Mouse (Mus musculus): ENCODE results near the gene Lenep. TPM values are rescaled to one million over a fixed set of nuclear protein-coding genes. Genes with fewer than 3 reads are reported as not detected.

Gene Lenep
- total RNA-seq, 2 experiments from 2014 or later, result 0.59 to 0.73 TPM

GRCm38 (mm10) chr3:89373581-89374231 is 28.9 kb downstream of the Lenep start:
- DNase-seq, result no peak

- DNase-seq, result no peak
Observed at GRCm38 (mm10) chr3:89367338-89367737, 35.3 kb downstream of the Lenep start.

DNA sequence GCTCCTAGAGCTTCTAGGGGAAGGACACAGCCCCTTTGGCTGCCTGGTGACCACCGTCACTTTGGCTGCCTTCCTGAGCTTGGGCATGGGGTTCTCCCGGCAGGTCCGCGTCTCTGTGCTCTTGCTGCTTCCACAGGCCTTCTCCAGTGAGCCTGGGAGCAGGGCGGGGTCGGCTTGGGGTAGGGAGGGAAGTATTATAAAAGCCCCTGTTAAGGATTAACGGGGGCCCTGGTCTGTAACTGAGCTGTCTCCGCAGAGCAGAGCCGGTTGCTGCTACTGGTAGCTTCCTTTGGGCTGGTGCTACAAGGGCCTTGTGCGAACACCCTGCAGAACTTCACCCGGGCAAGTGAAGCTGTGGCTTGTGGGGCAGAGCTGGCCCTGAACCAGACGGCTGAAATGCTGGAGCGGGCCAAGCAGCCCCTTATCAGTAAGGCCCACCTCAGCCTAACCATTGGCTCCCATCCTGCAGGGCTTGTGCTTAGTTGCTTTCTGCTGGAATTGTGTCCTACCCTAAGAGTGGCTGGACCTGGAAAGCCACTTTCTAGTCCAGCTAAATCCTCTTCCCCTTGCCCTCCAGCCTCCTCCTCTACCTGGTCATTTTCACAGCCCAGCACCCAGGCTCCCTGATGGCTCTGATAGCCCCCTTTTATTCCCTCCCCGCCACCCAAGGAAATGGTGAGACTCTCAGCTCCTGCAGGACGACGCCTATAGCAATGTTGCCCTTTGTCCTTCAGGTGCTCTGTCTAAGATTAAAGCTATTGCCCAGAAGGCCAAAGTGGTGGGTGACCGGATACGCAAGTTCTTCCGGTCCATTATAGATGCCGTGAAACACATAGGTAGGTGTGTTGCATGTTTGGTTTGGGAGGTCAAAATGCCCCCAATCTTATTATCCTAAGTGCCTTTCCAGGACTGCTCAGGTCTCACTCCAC is 36.8 kb downstream of the Lenep start:
- no peak for DNase-seq

- DNase-seq, result no peak
Observed at GRCm38 (mm10) chr3:89365153-89365485, 37.5 kb downstream of the Lenep start, which contains the start of gene Dcst1. Dcst1 (minus strand) TSS chr3:89365253.

DNA sequence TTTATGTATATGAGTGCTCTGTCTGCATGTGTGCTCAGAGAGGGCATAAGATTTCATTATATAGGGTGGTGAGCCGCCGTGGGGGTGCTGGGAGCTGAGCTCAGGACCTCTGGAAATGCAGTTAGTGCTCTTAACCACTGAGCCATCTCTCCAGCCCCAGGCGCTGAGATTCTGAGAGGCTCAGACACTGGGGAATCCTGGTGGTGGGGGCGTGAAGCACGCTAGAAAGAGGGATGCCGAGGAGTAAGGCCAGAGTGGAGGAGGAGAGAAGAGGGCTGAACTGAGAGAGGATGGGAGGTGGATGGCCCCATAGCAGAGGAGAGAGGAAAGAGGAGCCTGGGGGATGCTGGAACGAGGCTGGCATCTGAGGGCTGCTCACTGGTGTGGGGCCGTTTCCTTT is 38.0 kb downstream of the Lenep start:
- no peak for DNase-seq

DNA sequence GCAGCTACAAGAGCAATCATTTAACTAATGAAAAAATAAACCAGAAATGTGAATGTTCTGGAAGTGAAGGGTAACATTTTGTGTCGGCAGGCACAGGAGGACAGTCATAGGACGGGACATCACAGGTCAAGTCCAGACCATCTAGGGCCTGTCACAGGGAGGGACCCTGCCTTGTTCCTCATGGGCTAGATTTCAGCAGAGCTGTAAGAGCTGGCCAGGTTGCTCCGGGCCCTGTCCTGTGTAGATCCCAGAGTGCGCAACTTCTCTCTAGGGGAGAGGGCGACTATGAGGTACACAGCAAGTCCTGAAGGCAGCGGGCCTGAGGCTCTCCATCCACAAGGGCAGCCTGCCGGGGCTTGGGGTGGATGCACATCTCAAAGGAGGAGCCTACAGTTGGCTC is 40.9 kb downstream of the Lenep start, which contains the start of gene Dcst2:
Gene Dcst2, plus strand, starts transcription at position 301 of the 400 bp plus-strand sequence.
- no peak for DNase-seq

GRCm38 (mm10) chr3:89360237-89360636 is 42.4 kb downstream of the Lenep start:
- DNase-seq, result no peak

DNA sequence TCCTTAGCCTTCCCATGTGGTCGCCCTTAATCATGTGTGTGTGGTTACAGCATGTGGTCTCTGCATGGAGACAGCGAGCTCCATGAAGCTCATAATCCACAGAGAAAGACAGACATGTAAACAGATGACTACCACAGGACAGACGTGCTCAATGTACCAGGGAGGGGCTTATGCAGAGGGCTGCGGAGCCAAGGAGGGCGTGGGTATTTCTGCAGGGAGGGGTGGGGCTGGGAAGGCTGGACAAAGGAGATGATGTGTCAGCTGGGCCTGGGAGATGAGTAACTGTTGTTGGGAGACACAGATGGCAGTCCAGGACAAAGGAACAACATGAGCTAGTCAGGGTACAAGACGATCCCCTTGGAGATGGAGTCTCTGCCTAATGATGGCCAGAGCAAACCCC is 43.0 kb downstream of the Lenep start:
- no peak for DNase-seq

- no peak for DNase-seq
Observed at GRCm38 (mm10) chr3:89356029-89356428, 46.6 kb downstream of the Lenep start.

DNA sequence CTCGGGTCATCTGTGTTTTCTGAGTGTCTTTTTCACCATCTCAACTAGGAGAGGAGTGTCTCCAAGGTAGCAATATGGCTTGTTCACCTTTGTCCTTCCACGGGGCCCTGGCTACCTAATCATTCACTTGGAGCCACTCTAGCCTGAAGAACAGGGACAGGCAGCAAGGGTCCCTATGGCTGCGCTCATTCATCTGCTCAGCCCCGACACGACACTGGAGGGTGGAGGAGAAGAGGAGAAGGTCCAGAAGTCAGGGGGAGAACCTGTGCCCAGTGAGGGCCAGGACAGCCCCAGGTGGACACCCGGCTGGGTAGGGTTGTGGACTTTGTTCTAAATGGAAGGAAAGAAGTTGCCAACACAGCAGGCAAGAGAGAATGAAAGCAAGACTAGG is 47.1 kb downstream of the Lenep start:
- DNase-seq, result no peak

- peak; percentile 89 for DNase-seq
Observed at GRCm38 (mm10) chr3:89354816-89355511, 47.6 kb downstream of the Lenep start.

GRCm38 (mm10) chr3:89351271-89351670 is 51.3 kb downstream of the Lenep start:
- DNase-seq, result no peak

Other genes starting within 250 kb of the Lenep start
- gene Hcn3, start 242.6 kb downstream of the Lenep start, total RNA-seq (2021), result 1 to 10 TPM in 1 of 2 experiments, under 1 TPM in 1; 0.12 to 1.1 TPM
- gene Clk2, start 238.0 kb downstream of the Lenep start, total RNA-seq (2021), result 10 to 100 TPM; 21.5 to 32.6 TPM
- 10 to 100 TPM; 36.7 to 40.0 TPM for gene Scamp3, start 225.3 kb downstream of the Lenep start, total RNA-seq (2021)
- gene Fam189b, start 219.7 kb downstream of the Lenep start, total RNA-seq (2021), result 10 to 100 TPM; 11.1 to 12.9 TPM
- 10 to 100 TPM; 20.6 to 24.5 TPM for gene Gba, start 199.9 kb downstream of the Lenep start, total RNA-seq (2021)
- 10 to 100 TPM; 46.2 to 61.5 TPM for gene Thbs3, start 187.6 kb downstream of the Lenep start, total RNA-seq (2021)
- gene Mtx1, start 175.7 kb downstream of the Lenep start, total RNA-seq (2021), result 10 to 100 TPM; 55.2 to 57.3 TPM
- gene Muc1, start 173.7 kb downstream of the Lenep start, total RNA-seq (2021), result under 1 TPM; 0.16 to 0.63 TPM
- gene Krtcap2, start 156.8 kb downstream of the Lenep start, total RNA-seq (2021), result 10 to 100 TPM; 78.1 to 93.1 TPM
- gene Trim46, start 156.5 kb downstream of the Lenep start, total RNA-seq (2021), result under 1 TPM; 0.70 to 0.86 TPM
- 10 to 100 TPM; 47.4 to 54.9 TPM for gene Dpm3, start 143.4 kb downstream of the Lenep start, total RNA-seq (2021)
- gene Slc50a1, start 132.2 kb downstream of the Lenep start, total RNA-seq (2021), result 10 to 100 TPM; 19.0 to 28.7 TPM
- gene Efna1, start 121.7 kb downstream of the Lenep start, total RNA-seq (2021), result 10 to 100 TPM; 21.1 to 26.3 TPM
- gene Efna3, start 79.8 kb downstream of the Lenep start, total RNA-seq (2021), result not detected
- gene Efna4, start 64.8 kb downstream of the Lenep start, total RNA-seq (2021), result 1 to 10 TPM in 1 of 2 experiments, under 1 TPM in 1; 0.82 to 1.9 TPM
- gene Adam15, start 52.8 kb downstream of the Lenep start, total RNA-seq (2021), result 10 to 100 TPM; 32.6 to 48.1 TPM
- gene Dcst2, start 40.8 kb downstream of the Lenep start, total RNA-seq (2021), result not detected
- under 1 TPM; 0.12 to 0.14 TPM for gene Dcst1, start 37.5 kb downstream of the Lenep start, total RNA-seq (2021)
- gene Zbtb7b, start 8.0 kb downstream of the Lenep start, total RNA-seq (2021), result 10 to 100 TPM; 19.1 to 21.8 TPM
- gene Flad1, start 9.1 kb upstream of the Lenep start, total RNA-seq (2021), result 10 to 100 TPM; 25.8 to 29.5 TPM
- gene Cks1b, start 15.6 kb upstream of the Lenep start, total RNA-seq (2021), result 10 to 100 TPM; 19.7 to 22.3 TPM
- 10 to 100 TPM; 50.0 to 57.8 TPM for gene Shc1, start 15.7 kb upstream of the Lenep start, total RNA-seq (2021)
- 10 to 100 TPM; 15.9 to 22.2 TPM for gene Pygo2, start 27.4 kb upstream of the Lenep start, total RNA-seq (2021)
- gene Pbxip1, start 33.9 kb upstream of the Lenep start, total RNA-seq (2021), result 100 to 1,000 TPM; 155 to 167 TPM
- gene Pmvk, start 51.7 kb upstream of the Lenep start, total RNA-seq (2021), result 1 to 10 TPM; 9.8 to 9.9 TPM
- gene Kcnn3, start 117.4 kb upstream of the Lenep start, total RNA-seq (2021), result 10 to 100 TPM in 1 of 2 experiments, 1 to 10 TPM in 1; 6.9 to 11.9 TPM